Mouse (Mus musculus): Measurements from ENCODE around the gene Rnf207.
A peak's percentile ranks its signal among the peaks of the same experiment; 100 is the strongest.

Gene Rnf207

DNA sequence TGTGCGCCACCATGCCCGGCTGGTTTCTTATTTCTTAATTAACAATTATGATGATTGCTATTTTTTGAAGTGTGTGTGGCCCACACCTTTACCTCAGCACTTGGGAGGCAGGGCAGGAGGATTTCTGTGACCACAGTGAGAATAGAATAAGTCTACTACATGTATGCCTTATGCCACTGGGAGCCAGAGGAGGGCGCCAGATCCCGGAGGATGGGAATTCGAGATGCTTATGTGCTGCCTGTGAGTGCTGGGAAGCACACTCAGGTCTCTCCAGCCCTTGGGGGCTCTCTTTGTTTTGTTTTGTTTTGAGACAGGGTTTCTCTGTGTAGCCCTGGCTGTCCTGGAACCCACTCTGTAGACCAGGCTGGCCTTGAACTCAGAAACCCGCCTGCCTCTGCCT is 9.9 kb upstream of the Rnf207 start:
- peak; percentile 51 to 54 for DNase-seq

DNA sequence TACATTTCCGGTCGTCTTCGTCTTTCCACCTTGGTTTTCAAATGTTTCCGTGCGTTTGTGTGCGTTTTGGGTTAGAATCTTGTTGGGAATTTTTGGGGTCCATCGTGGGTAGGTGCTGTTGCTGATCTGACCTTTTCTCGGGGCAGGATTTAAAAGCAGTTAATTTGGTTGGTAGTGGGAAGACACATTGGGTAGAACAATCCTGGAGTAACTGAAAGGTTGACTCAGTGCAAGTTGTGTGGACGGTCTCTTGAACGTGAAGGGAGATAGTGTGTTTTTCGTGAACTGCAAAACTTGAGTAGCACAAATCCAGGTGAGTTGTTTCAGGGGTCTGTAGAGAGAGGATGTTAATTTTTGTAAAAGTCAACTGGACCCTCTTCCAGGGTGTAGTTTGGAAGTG is 7.8 kb upstream of the Rnf207 start:
- no peak for DNase-seq

DNA sequence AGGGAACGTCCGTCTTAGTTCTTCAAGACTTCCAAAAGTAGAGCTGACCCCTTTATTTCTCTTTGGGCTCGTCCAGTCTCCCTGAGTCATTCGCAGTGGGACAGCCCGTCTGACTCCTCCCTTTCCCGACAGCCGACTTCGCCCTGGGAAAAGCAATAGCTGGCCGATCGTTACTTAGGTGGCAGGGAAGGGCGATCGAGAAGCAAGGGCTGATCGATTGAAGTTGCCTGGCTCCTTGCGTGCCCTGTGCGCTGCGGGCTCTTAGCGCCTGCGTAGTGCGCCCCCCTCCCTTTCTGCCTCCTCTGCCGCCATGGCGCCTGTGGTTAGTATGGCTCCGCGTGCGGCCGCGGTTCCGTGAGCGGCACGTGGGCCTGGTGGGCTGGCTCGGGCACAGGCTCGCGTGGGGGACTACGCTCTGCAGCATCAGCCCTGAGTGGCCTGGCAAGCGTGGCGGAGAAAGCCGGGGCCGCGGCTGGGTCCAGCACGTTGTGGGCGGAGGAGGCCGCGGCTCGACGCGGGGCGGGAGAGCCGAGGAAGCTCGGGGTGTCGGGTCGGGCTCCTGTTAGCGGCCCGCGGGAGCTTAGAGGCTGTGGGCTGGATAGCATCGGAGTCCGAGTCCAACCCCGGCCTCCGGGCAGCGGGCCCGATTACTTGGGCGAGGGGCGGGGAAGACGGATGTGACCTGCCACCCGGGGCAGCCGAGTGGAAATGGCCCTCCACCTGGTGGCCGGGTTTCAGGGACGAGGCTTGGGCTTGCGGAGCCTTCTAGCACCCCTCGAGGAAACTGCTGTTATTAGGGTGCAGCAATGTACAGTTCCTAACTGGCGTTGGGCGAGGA is 7.0 kb upstream of the Rnf207 start, which contains the start of gene Rpl22:
Rpl22 (plus strand) TSS at position 169 of the 838 bp plus-strand sequence.
- DNase-seq, result peak; percentile 88 to 93

DNA sequence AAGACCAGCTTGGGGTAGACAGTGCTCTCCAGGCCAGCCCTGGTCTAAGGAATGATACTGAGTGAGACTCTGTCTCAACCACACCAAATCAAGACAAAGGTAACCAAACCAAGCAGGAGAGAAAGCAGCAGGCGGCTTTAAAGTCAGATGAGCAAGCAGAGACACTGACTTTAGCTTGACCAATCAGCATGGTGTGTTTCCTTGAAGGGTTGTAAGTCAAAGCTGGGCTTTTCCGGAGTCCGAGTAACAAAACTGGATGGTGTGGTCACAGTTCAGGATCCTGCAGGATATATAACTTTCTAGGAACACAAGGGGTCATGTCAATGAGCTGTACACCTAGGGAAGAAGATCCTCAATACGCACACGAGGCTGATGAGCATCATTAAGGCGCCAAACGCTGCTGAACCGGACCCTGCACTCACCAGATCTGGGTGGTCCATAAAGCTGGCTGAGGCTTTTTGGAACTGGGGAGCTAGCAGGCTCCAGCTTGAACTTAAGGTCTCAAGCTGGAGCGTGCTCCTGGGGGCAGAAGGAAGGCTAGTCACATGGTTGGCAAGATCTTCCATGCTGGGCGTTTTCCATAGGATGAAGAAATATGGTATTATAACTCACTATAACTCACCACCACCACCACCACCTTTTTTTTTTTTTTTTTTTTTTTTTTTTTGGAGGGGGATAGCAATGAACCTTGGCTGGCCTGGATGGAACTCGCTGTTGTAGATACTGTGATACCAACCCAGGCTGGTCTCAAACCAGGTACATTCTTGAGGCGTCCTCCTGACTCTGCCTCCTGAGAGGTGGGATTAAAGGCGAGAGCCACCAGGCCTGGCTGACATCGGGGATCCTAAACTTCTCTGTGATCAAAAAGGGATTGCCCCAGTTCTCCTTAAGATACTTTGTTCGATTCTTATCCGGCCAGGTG is 6.1 kb upstream of the Rnf207 start:
- DNase-seq, result no peak

DNA sequence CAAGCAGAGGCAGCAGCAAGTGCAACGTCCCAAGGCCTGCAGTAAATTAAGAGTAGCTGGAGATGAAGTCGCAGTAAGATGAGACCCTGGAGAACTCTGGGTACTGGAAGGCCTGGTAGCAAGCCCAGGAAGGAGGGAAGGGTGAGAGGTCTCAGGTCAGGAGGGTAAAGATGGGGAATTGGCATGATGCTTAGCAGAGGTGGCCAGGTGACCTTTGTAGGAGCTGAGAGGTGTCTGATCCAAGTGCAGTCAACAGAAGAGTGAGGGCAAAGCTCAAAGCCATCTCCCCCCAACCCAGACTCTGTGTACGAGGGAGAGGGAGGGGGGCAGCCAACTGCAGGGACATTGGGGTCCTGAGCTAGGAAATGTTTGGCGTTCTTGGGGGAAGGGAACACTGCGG is 2.7 kb upstream of the Rnf207 start:
- DNase-seq, result no peak

DNA sequence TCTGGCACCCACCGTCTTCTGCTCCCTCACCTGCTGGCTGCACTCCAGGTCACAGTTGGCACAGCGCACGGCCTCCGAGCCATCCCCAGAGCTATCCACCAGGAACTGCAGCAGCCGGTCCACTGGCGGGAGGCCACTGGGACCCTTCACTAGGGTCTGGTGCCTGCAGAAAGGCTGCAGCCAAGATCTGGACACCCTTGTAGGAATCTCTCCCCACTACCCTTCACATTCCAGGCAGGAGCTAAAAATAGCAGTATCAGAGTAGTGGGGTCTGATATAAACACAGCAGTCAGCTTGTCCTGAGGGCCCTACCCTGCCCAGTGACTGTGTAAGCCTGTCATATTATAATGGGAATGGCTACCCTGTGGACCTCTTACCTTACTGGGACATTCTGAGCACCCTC is 1.2 kb downstream of the Rnf207 start:
- DNase-seq, result no peak

DNA sequence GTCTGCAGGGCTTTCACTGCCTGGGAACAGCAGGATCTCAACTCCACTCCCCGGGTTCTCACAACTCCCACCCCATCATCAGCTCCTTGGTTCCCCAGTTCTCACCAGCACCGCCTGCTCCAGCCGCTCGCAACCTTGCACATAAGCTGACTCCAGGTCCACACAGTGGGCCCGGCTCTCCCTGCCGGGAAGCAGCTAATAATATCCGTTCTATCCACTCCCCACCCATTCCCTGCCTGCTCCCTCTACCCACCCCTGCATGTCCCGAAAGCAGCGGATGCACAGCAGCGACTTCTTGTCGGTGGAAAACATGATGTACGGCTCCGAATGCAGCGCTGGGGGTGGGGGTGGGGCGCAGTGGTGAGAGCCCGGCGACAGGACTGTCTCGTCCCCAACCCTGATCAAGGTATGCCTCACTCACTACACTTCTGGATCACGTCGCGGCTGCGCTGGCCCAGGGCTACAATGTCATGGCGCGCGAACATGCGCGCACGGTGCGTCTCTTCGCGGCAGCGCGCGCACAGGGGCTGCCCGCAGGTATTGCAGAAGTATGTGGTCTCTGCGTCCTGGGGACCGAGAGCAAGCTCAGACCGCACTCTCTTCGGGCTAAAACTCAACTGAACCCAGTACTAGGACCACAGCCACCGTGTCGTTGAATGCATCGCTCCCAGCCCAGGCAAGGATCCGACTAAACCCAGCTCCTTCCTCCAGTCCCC is 3.1 kb downstream of the Rnf207 start:
- no peak for DNase-seq

DNA sequence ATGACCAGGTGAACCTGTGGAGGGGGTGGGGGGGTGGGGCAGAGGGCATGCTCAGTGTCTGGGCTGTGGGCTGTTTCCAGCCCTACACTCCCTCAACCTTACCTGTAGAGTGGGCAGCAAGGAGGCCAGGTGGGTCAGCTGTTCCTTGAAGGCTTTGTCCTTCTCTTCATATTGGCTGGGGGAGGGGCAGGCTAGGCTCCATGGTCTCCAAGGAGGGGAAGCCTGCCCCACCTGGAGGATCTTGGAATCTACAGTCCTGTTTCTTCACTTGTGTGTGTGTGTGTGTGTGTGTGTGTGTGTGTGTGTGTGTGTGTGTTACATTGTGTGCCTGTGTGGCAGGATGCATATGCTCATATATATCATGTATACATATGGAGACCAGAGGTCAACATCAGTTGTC is 4.9 kb downstream of the Rnf207 start:
- DNase-seq, result no peak

DNA sequence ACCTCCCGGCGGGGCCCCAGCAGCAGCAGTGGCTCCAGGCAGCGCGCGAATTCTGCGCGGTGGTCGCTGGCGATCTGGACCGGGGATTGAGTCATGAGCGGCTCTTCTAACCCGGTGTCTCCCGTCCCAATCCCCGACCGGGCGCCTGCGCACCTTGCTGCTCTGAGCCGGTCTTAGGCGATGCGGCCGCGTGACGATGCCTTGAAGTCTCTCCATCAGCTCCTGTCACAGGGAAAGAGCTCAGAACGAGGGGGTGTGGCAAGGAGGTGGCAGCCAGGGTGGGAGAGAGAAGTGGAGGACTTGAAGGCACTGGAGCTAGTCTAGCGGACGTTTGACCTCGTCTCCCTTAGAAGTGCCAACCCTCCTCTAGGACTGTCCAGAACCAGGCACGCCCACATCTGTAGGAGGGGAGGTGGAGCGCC is 5.6 kb downstream of the Rnf207 start:
- DNase-seq, result no peak

DNA sequence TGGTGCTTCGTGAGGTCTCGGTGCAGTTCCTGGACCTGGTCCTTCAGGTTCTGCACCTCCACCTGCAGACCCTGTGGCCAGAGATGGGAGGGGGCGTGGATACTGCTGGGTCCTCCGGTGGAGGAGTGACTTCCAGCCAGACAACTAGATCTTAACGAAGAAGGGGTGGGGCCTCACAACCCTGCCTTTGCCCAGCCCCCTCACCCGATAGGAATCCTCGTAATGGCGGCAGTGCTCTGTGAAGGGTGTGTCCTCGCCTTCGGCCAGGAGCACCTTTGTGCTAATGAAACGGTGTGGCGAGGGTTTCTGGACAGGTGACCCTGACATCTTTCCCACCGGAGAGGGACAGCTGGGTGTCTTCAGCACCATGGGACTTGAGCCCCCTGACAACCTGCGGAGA is 6.6 kb downstream of the Rnf207 start:
- DNase-seq, result no peak

DNA sequence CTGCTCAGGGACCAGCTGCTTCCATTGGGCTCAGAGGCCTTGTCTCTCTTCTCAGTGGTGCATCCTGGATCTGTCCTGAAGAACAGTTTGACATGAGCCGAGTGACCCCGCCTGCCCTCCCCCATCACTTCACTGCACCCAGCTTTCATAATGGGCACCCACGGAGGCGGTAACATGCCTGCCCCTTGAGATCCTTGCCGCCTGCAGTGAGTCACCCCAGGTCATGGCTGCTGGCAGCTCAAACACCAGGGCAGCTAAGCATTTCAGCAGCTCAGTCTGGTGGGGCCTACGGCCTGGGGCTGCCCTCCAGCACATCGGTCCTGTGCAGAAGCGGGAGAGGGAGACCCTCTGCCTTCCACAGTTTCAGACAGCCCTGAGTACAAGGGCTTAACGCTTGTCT is 11.3 kb downstream of the Rnf207 start:
- no peak for DNase-seq

DNA sequence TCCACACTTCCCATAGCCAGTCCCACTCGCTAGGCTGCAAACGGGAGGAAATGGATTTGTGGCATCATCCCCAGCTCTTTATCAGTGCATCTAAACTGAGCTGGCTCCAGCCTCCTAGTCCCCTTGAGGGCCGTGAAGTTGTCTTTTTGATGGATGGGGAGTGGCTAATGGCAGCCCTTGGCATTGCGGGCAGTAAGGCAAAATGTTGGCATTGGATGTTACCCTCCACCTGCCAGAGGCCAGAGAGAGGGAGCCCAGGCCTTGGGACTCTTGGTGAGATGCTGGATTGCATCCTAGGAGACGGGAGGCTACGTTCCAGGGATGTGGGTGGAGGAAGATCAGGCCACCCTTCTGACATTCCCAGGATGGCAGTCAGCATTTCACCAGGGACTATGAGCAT is 12.8 kb downstream of the Rnf207 start:
- no peak for DNase-seq

DNA sequence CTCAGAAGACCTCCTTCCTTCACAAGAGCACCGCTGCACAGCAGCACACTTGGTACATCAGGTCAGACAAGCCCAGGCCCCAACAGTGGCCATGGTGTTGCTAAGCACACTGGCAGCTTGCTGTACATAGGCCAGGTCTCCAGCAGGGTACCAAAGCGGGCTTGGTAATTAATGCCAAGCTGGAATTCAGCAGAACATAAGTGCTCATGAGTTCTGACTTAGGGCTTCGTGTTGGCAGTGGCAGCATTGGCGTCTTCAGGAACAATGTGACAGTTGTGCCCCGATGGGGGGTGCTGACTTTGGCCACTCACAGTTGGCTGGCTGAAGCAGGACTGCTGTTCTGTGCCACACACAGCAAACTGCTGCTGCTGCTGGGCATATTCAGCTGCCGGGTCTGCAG is 14.1 kb downstream of the Rnf207 start:
- no peak for DNase-seq

DNA sequence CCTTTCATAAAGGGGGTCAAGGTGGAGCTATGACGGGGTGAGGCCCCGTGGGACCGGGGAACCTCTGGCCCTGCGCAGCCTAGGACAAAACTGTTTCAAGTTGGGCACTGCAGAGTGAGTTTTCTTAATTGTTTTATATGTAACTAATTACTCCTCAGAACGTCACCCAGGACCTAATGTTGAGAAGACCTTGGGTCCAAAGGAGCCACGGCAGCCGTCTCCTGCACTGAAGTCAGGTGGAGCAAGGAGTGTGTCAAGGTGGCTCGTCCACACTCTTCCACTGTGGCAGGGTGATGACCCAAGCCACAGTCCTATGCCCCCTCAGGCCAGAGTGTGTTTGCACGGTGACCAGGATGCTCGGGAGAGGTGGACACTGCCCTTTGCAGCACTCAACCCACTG is 15.6 kb downstream of the Rnf207 start:
- no peak for DNase-seq

DNA sequence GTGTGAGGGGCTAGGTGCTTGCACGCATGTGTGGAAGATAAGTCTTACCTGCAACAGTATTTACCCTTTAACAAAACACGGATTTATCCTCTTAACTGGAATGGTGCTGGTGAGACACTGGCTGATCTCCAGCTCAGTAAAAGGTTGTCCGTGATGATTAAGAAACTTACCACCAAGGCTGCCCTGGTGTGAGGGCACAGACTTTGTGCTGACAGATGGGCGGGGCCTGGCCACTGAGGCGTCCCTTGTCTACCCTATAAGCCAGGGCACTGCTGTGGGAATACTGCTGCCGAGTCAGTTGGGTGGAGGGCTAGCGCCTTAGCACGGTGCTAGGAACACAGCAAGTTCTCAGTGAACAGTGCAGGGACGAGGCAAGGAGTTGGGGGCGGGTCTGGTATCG is 16.8 kb downstream of the Rnf207 start:
- no peak for DNase-seq

DNA sequence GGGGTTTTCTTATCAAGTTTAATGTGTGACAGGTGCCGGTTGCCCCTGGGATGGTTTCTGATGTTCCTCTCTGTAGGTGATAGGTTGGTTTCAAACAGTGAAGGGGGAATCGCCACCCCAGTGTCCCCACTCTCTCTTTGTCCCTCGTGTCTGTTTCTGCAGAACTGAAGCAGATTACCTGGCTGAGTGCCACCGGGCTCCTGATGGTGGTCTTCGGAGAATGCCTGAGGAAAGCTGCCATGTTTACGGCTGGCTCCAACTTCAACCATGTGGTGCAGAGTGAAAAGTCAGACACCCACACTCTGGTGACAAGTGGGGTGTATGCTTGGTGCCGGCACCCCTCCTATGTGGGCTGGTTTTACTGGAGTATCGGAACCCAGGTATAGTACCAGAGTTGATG is 18.4 kb downstream of the Rnf207 start:
- no peak for DNase-seq

DNA sequence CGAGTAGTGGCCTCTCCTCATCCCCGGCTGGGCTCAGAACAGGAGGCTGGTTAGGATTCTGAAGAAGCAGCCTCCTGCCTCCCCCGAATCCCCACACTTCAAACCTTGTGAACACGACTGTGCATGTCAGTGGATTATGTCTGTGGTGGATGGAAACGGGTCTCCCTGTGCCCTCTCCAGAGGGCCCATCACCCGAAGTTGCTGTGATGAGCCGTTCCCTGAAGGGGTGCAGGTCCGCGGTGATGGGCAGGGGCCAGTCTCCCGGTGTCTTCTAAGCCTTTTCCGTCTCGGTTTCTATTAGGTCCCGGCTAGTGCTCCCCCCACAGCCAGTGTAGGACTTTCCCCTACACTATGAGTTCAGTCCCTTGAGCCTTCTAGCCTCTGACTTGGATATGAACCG is 20.0 kb downstream of the Rnf207 start:
- no peak for DNase-seq

DNA sequence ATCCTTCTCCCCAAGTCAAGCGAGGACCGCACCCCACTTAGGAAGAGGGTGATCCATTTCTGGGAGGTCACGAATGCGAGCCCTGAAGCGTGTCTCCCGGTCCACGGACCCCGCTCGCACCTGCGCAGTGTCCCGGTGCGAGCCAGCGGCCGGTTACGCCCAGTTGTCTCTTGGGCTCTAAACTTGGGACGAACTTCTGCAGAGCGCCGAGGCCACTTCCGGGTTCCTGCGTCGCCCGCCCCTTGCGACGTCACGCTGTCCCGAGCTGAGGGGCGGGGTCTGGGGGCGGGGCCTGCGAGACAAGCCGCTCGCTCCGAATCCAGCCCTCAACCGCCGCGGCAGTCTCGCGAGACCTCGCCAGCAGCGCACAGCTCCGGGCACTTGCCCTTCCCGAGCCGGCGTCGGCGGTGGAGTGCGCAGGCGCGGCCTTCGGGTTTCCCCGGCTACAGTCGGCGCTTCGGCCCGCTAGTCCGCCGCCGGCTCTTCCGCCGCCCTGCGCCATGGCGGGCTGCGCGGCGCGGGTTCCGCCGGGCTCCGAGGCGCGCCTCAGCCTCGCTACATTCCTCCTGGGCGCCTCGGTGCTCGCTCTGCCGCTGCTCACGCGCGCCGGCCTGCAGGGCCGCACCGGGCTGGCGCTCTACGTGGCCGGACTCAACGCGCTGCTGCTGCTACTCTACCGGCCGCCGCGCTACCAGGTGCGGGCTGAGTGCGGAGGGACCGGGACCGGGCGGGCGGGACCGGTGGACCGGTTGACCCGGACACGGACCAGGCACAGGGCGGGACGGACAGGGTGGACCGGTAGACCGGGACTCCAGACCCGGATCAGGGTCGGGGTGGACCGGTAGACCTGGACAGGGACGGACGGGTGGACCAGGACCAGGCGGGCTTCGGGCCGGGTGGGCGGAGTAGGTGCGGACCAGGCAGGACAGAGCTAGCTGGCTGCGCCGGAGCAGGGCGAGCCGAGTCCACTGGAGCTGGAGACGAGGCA is 21.6 kb downstream of the Rnf207 start, which contains the start of gene Icmt:
Icmt (plus strand) TSS at position 354 of the 988 bp plus-strand sequence.
- peak; percentile 100 for DNase-seq

DNA sequence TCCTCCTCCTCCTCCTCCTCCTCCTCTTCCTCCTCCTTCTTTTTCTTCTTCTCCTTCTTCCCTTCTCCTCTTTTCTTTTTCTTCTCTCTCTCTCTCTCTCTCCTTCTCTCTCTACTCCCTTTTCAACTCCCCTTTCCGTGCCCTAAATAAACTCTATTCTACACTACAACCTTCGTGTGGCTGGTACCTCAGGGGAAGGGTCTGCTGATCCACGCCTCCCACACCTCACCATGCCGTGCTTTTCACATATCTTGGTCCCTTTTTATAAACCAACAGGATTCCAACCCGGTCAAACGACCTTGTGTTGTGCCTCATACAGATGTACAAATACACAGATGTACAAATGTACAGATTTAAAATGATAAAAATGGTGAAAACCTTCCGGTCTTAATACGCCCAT is 22.4 kb downstream of the Rnf207 start:
- DNase-seq, result no peak

DNA sequence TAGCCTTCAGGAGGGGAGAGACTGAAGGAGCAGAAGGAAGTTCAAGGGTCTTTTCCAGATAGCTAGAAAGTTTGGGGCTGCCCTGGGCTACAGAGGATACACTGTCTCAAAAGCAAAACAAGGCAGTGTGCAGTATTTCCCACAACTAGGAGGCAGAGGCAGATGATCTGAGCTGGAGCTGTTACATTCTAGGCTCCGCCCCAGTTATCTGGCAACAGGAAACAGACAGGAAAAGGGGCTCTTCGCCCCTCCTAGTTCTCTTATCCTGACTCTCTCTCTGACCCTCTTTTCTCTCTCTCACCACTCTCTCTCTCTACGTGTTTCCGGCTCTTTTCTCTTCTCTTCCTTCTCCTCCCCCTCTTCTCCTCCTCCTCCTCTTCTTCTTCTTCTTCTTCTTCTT is 22.9 kb downstream of the Rnf207 start:
- DNase-seq, result peak in 1 of 2 experiments; percentile 48

DNA sequence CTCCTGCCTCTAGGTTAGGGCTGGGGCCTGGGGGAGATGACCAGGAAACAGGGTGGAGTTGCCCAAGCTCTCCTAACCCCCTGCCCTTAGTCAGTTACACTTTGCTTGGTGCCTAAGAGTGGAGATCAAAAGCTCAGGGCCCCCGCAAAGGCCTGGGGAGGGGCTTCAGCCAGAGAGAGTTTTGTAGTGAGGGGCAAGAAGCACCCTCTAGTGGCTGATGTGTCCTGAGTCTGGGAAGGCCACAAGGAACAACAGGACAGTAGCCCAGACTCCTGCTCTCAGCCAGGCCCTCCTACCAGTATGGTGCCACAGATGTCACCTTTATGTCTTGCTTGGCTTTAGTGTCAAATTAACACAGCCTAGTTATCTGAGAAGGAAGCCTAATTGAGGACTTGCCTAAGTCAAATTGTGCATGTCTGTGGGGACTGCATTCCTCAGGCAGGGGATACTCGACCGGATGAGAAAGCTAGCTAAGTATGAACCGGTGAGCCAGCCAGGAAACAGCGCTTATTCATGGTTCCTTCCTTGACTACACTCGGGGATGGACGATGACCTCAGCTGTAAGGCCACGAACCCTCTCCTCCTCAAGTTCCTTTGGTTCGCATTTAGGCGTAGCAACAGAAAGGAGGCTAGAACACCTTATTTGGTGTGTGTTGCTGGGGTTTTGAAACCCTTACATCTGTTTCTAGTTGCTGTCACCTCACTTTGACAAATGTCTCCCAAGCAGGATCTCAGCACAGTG is 24.4 kb downstream of the Rnf207 start:
- DNase-seq, result no peak

Measured in thymus, postnatal 36 days (tissue).